Mouse (Mus musculus): ENCODE data around the gene Olfr1224-ps1.
"Not testable (repeated sequence)": the region's sequence is repeated elsewhere in the genome, so short reads cannot be mapped to it uniquely, and the experiment has no call there.

Gene Olfr1224-ps1

GRCm38 (mm10) chr2:89163991-89164390 is at the start of gene Olfr1224-ps1:
Gene Olfr1224-ps1, minus strand, starts transcription at chr2:89164091.
- not testable (repeated sequence) for DNase-seq

- DNase-seq: no peak
These were observed 36.1 kb upstream of the Olfr1224-ps1 start, which contains the start of gene Olfr1226 for GRCm38 (mm10) chr2:89199948-89200347. Gene Olfr1226, minus strand, starts transcription at chr2:89200048.

DNA sequence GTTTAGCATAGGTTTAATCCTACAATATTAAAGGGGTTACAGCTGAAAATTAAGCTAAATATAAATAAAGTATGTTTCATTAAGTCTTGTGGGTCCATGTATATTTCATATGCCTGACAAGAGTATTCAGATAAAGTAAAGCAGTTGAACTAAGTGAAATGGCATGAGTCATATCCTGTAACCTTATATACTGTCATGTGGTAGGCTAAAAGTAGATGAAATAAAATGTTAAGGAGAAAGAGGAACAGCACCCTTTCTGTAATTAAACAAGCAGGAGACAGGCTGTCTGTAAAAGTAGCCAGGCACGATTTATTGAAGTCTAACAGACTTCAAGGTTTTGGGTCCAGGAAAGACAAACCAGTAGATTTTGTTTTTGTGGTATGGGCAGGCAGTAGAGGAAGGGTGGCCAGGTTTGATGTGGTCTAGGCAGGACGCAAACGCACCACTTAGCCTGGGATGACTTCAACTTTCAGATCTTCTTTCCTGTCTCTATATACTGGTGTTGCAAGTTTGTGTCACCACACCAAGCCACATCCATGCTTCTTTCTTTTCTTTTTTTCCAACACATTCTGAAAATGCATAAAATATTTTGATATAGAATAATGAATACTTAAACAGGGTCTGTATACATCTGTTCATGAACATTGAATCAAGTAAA is 32.6 kb upstream of the Olfr1224-ps1 start:
- DNase-seq: no peak

DNA sequence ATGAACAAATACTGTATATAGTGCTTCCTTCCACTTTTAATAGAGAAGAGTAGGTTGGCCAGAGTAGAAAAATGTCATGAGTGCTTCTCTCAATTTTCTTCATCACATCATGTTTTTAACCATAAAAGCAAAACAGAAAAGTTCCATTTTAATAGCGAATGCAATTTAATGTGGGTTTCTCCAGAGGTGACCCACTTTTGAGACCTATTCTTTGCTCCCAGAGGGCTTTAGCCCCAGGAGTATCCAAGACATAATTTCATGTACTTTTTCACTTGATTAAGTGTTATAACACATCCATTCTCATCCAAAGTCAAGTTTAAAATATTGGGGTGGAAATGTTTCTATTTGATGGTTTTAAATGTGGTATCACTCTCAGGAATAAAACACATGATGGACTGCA is 10.7 kb upstream of the Olfr1224-ps1 start, which contains the start of gene Olfr1225:
Olfr1225 (minus strand) TSS at position 101 of the 400 bp plus-strand sequence.
- no peak for DNase-seq

DNA sequence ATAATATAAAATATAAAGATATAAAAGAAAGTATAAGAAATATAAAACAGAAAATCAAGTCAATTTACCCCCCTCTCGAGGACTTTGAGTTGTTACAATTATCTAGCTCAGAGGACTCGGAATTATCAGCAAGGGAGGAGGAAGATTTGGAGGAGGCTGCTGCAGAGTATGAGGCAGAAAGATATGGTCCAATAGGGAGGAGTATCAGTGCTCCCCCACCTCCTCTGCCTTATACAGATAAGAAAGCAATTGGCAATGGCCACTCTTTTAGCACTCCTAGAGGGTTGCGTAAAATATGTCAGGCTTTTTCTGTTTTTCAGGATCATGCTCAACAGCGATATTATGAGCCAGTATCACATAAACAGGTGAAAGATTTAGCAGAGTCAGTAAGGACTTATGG is 820 bp upstream of the Olfr1224-ps1 start:
- not testable (repeated sequence) for DNase-seq

- DNase-seq: no peak
These were observed 12.4 kb downstream of the Olfr1224-ps1 start, which contains the start of gene Olfr1223 for GRCm38 (mm10) chr2:89151460-89151859. Gene Olfr1223, minus strand, starts transcription at chr2:89151560.

DNA sequence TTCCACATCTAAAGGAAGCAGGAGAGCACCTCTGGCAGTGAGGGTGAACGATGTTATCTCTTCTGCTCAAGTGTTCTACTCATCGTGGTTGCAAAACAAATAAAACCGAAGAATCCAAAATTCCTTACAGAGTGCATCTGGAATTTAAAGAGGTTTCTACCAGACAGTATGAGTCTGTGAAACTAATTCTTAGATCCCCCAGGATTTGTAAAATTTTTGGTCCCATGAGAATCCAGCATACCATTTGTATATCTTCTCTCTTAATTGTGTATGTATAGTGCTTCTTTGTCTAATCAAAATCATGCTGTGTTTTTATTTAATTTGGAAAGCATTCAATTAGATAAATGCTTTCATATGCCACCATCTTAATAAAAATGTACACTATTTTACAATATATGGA is 30.9 kb downstream of the Olfr1224-ps1 start, which contains the start of gene Olfr1222:
Olfr1222 (minus strand) TSS at position 101 of the 400 bp plus-strand sequence.
- DNase-seq: no peak

GRCm38 (mm10) chr2:89117183-89117582 is 46.7 kb downstream of the Olfr1224-ps1 start, which contains the start of gene Olfr1221:
Gene Olfr1221, minus strand, starts transcription at chr2:89117283.
- no peak for DNase-seq

DNA sequence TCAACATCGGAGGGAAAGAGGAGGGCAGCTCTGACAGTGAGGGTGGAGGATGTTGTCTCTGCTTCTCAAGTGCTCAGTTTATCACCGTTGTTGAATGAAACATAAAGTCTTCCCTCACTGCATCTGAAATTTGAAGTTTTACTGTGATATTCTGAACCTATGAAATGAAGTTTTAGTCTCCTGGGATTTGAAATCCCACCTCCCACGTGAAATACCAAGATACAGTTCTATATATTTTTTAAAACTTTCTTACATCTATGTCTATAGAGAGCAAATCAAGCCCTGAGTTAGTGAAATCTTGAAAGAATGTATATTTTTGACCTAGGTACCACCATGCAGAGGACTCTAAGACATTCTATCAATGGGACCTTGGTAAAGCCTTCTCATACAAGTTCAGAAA is 57.2 kb downstream of the Olfr1224-ps1 start, which contains the start of gene Olfr1220:
Olfr1220 (minus strand) TSS at position 101 of the 400 bp plus-strand sequence.
- no peak for DNase-seq

DNA sequence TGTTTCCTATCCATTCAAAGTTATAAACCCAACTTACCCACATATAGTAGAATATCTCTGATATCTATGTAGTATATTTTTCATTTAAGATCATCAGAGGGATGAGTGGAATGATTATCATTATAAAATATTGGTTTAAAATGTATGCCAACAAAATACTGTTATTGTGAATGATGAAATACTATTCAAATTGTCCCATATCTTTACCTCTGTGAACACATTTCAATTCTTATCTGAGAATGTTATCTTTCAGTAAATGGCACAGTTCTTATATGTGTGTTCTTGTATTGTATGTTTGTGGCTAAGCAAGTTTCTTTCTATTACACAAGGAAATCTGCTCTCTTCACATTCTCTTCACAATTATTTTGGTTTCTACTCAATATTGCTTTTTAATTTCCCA is 58.2 kb downstream of the Olfr1224-ps1 start:
- DNase-seq: no peak

Data from lung, adult 18-20 months (tissue).